ENCODE assay signal across 11 mouse cellular contexts in the genomic region with DNA sequence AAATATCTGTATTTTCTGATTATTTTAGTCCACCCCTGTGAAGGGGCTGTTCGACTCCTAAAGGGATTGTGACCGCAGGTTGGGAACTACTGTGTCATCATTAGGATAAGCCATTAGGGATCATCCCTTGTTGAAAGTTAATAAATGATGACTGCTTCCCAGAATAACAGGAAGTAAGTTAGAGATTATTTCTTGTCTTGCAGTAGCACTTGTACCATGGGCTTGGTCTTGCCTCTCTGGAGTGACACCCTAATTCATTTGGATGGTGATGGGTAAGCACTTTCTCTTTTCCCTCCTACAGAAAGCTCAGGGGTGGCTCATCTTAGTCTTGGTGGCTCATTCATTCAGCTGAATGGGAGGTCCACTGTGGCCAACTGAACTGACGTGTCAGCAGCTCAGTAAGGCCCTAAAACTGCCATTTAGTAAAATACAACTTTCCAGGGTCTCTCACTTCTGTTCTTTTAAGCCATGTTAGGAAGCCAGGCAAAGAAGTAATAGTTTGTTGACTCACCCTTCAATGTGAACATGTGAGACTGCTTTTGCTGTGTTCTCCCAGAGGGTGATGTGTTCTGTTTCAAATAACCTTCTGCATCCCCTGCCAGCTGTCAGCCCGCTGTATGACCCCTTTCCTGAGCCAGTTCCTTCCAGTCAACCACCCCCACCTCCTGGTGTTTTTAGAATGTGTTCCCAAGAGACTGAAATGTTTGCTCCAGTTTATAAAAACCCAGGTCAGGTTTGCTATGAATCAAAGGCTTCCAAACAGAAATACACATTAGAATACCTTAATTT. TPM values are rescaled to one million over a fixed set of nuclear protein-coding genes. Genes with fewer than 3 reads are reported as not detected.
A peak's percentile ranks its signal among the peaks of the same experiment; 100 is the strongest.
DNase-seq lines count a peak whose midpoint lies in the region; ATAC-seq and TF ChIP-seq lines count a peak whose summit lies in the region.
"Had no signal": no experiment of that assay in that cellular context is flagged by ENCODE, and none has a peak within 500 bp of the region (broad histone marks: within the 10 kb centered on the region; RNA-seq: fewer than 3 reads in every experiment).

No protein-coding gene starts in this region.

- no peaks in the 10 kb centered on the region for H3K4me1 ChIP-seq in lung, postnatal 0 days (ENCODE audit: insufficient read depth, low read depth, low read length)
- H3K4me1 ChIP-seq in heart, embryonic 15.5 days (replicated peaks) = peaks cover 19% of the 10 kb centered on the region
- no peaks in the 10 kb centered on the region for H3K4me1 ChIP-seq in forebrain, embryonic 14.5 days (ENCODE audit: control insufficient read depth, insufficient read depth, low read length)

- peak; percentile 30 for DNase-seq in lung, postnatal 0 days (ENCODE audit: low spot score)
- DNase-seq in lung, postnatal 4 days = no peak
- DNase-seq in gastrocnemius, adult 2 months = peak; percentile 85
- no peak for DNase-seq in forebrain, embryonic 14.5 days (ENCODE audit: low spot score)
- no peak for DNase-seq in layer of hippocampus, adult 8-10 months (ENCODE audit: low spot score in 2 of 2)
- DNase-seq in cerebellum, adult 18-20 months = no peak
- DNase-seq: left cerebral cortex, postnatal 4 days had no signal

- no peak overlapping the region for H3K9ac ChIP-seq in lung, postnatal 0 days (replicated peaks; ENCODE audit: low read depth)
- H3K9ac ChIP-seq in heart, embryonic 15.5 days = no peak overlapping the region
- no peak overlapping the region for H3K9ac ChIP-seq in forebrain, embryonic 14.5 days (ENCODE audit: low read length)
- H3K9ac ChIP-seq: embryonic facial prominence, embryonic 15.5 days had no signal

- 0 out of 2 replicates have a peak, but pooled peaks have one; percentile 28 for ATAC-seq in lung, postnatal 0 days
- ATAC-seq in heart, embryonic 15.5 days (replicated peaks; ENCODE audit: insufficient number of reproducible peaks, insufficient read depth, low FRiP score, low read depth) = no peak
- ATAC-seq in forebrain, embryonic 14.5 days = no peak

- TF ChIP-seq CTCF in lung, postnatal 0 days (IDR thresholded peaks at IDR 0.05) = no peak
- peak; percentile 25; the same call in 1 of the 2 replicates for TF ChIP-seq CTCF in gastrocnemius, adult 2 months (IDR thresholded peaks at IDR 0.05)

- H3K36me3 ChIP-seq in lung, postnatal 0 days (ENCODE audit: insufficient read depth, low read length) = no peaks in the 10 kb centered on the region
- H3K36me3 ChIP-seq in heart, embryonic 15.5 days = peaks cover under 1% of the 10 kb centered on the region; the same call in 1 of the 2 replicates
- 0 out of 2 replicates have a peak, but pooled peaks cover 3% of the 10 kb centered on the region for H3K36me3 ChIP-seq in forebrain, embryonic 14.5 days (ENCODE audit: control insufficient read depth, insufficient read depth, low read length)
- H3K36me3 ChIP-seq: embryonic facial prominence, embryonic 15.5 days had no signal

- intact Hi-C loops in gastrocnemius, adult 2 months (cut with DNase I) = loop anchor here (5.0 kb wide), 1 partner anchor 49 kb away; no protein-coding TSS in a partner anchor

- no peak for TF ChIP-seq EP300 in lung, postnatal 0 days (IDR thresholded peaks at IDR 0.05)

- H3K9me3 ChIP-seq in lung, postnatal 0 days (ENCODE audit: low read length) = no peaks in the 10 kb centered on the region
- no peaks in the 10 kb centered on the region for H3K9me3 ChIP-seq in heart, embryonic 15.5 days (replicated peaks)
- no peaks in the 10 kb centered on the region for H3K9me3 ChIP-seq in forebrain, embryonic 14.5 days (replicated peaks; ENCODE audit: control insufficient read depth, low read length)
- H3K9me3 ChIP-seq: embryonic facial prominence, embryonic 15.5 days; G1E had no signal

- H3K4me3 ChIP-seq in lung, postnatal 0 days (ENCODE audit: low read depth, low read length) = no peak overlapping the region
- H3K4me3 ChIP-seq in gastrocnemius, adult 2 months = no peak overlapping the region
- no peak overlapping the region for H3K4me3 ChIP-seq in heart, embryonic 15.5 days
- H3K4me3 ChIP-seq in forebrain, embryonic 14.5 days (ENCODE audit: low read depth, low read length) = no peak overlapping the region
- H3K4me3 ChIP-seq: embryonic facial prominence, embryonic 15.5 days had no signal

- H3K4me2 ChIP-seq in lung, postnatal 0 days (replicated peaks; ENCODE audit: low read depth, low read length) = no peak overlapping the region
- no peak overlapping the region for H3K4me2 ChIP-seq in heart, embryonic 15.5 days
- no peak overlapping the region for H3K4me2 ChIP-seq in forebrain, embryonic 14.5 days (ENCODE audit: low read length)
- H3K4me2 ChIP-seq: embryonic facial prominence, embryonic 15.5 days had no signal

- H3K27me3 ChIP-seq in lung, postnatal 0 days (replicated peaks; ENCODE audit: insufficient read depth, low read length) = no peaks in the 10 kb centered on the region
- no peaks in the 10 kb centered on the region for H3K27me3 ChIP-seq in heart, embryonic 15.5 days
- H3K27me3 ChIP-seq in forebrain, embryonic 14.5 days (replicated peaks; ENCODE audit: control insufficient read depth, insufficient read depth, low read length) = no peaks in the 10 kb centered on the region
- H3K27me3 ChIP-seq: embryonic facial prominence, embryonic 15.5 days had no signal

- WGBS in lung, postnatal 0 days = 81% methylated on average over 4 of the region's 4 CpGs
- WGBS in heart, embryonic 15.5 days = 70% methylated on average over 4 of the region's 4 CpGs
- 78% methylated on average over 4 of the region's 4 CpGs for WGBS in forebrain, embryonic 14.5 days

- no peak overlapping the region for H3K27ac ChIP-seq in lung, postnatal 0 days (ENCODE audit: low read length)
- peak overlapping the region; percentile 89 for H3K27ac ChIP-seq in gastrocnemius, adult 2 months
- peak overlapping the region; percentile 66 for H3K27ac ChIP-seq in heart, embryonic 15.5 days
- H3K27ac ChIP-seq in forebrain, embryonic 14.5 days (ENCODE audit: low read depth, low read length) = no peak overlapping the region
- H3K27ac ChIP-seq: embryonic facial prominence, embryonic 15.5 days had no signal

RNA-seq across cellular contexts. Expression of a gene that starts 45.8 kb away (rescaled TPM):
- polyA plus RNA-seq in lung, postnatal 0 days (2015; fragmentation: Nextera tagmentation; extraction: Ambion mirVana) = 0.26 and 0.45 TPM in 2 replicates
- 100 to 1,000 TPM; 165 to 257 TPM for total RNA-seq in gastrocnemius, adult 2 months (2021)
- 42.4 and 43.7 TPM in 2 replicates for polyA plus RNA-seq in heart, embryonic 15.5 days (2015; fragmentation: Nextera tagmentation; extraction: Ambion mirVana)
- polyA plus RNA-seq in forebrain, embryonic 14.5 days (2014; fragmentation: Nextera tagmentation; extraction: Ambion mirVana) = 0.06 TPM in 1 of 2 replicates, not detected in the other
- 10 to 100 TPM; 24.5 to 34.0 (median 28.6) TPM for total RNA-seq in layer of hippocampus, adult 8-10 months (2022)
- total RNA-seq: megakaryocyte-erythroid progenitor cell, adult 5-6 weeks had no signal
- polyA plus RNA-seq: G1E had no signal

Comparison
In these comparisons a context has a peak if more than half of its experiments do, and no peak if none do; other contexts are left out.
1. DNase-seq: peak in lung, postnatal 0 days (single experiment) and gastrocnemius, adult 2 months (single experiment); none in lung, postnatal 4 days (0 of 2), forebrain, embryonic 14.5 days (single experiment), layer of hippocampus, adult 8-10 months (0 of 2) and cerebellum, adult 18-20 months (0 of 2).
2. H3K27ac ChIP-seq: peak in gastrocnemius, adult 2 months (single experiment) and heart, embryonic 15.5 days (single experiment); none in lung, postnatal 0 days (single experiment) and forebrain, embryonic 14.5 days (single experiment).
3. RNA of a gene that starts 45.8 kb away (polyA plus RNA-seq): 42.4 to 43.7 TPM in heart, embryonic 15.5 days; 0.26 to 0.45 TPM in lung, postnatal 0 days and 0.06 TPM in forebrain, embryonic 14.5 days; every median in the first group is over 10 times any median in the second.